Mouse (Mus musculus) embryonic fibroblast, embryonic 13.5 days (primary cell): ENCODE data around the gene Lama5. TPM values are rescaled to one million over a fixed set of nuclear protein-coding genes. Genes with fewer than 3 reads are reported as not detected.
A peak's percentile ranks its signal among the peaks of the same experiment; 100 is the strongest.

Experiments used
- H3K27ac ChIP-seq: 2 replicates; pipeline ENCODE4 v1.5.1; 2012; ENCODE audit warnings: low read length, control low read depth, inconsistent platforms; ENCODE audit not compliant: insufficient read depth
- H3K4me1 ChIP-seq: 2 replicates; pipeline ENCODE4 v1.6.1; 2011; ENCODE audit warnings: low read length; ENCODE audit not compliant: control insufficient read depth, insufficient read depth
- H3K4me3 ChIP-seq: 2 replicates; pipeline ENCODE4 v1.5.1; 2011; ENCODE audit warnings: mild to moderate bottlenecking, control low read depth, low read length; ENCODE audit not compliant: insufficient read depth
- CTCF ChIP-seq: IDR thresholded peaks from 2 replicates; pipeline ENCODE4 v1.5.1; 2011; ENCODE audit warnings: mild to moderate bottlenecking, control low read depth, low read length, moderate library complexity, borderline replicate concordance; ENCODE audit not compliant: insufficient read depth
- POLR2A ChIP-seq: IDR thresholded peaks from 2 replicates; pipeline ENCODE4 v1.6.1; 2011; ENCODE audit warnings: low read depth, mild to moderate bottlenecking, control low read depth, low read length, moderate library complexity
- polyA plus RNA-seq: library from polyadenylated mRNA; stranded (reverse); fragments of >200 nt; gene quantifications from 2 replicates; pipeline ENCODE4 v1.2.4, GENCODE M21; 2011; ENCODE audit warnings: low read depth; ENCODE audit not compliant: missing spikeins, insufficient read length

The Lama5 gene
- 31.0 and 51.1 TPM in 2 replicates for polyA plus RNA-seq

GRCm38 (mm10) chr2:180225762-180226378 lies at the start of gene Lama5:
TSS of gene Lama5 (minus strand) at chr2:180225859.
- TF ChIP-seq CTCF = no peak
- TF ChIP-seq POLR2A = peak; percentile 39
- Histone ChIP-seq H3K4me3 (peak within 1 kb of the TSS; percentile 62), H3K27ac (no peak within 1 kb of the TSS), H3K4me1 (peaks cover 5% of the 10 kb centered on the region; the same call in 1 of the 2 replicates)

- Histone ChIP-seq H3K27ac (no peak overlapping the region), H3K4me3 (no peak overlapping the region), H3K4me1 (no peaks in the 10 kb centered on the region)
- TF ChIP-seq POLR2A (no peak), CTCF (no peak)
These were observed 48.9 kb upstream of the Lama5 start for GRCm38 (mm10) chr2:180274523-180274922.

GRCm38 (mm10) chr2:180273394-180274244 lies 48.0 kb upstream of the Lama5 start, which contains the start of gene Cables2:
TSS of gene Cables2 (minus strand) at chr2:180273496.
- H3K27ac ChIP-seq = no peak within 1 kb of the TSS
- no peaks in the 10 kb centered on the region for H3K4me1 ChIP-seq
- peak within 1 kb of the TSS; percentile 49 for H3K4me3 ChIP-seq
- TF ChIP-seq CTCF (no peak), POLR2A (peak; percentile 37; the same call in 1 of the 2 replicates)

GRCm38 (mm10) chr2:180272884-180273321 lies 47.2 kb upstream of the Lama5 start:
- no peak for TF ChIP-seq POLR2A
- TF ChIP-seq CTCF = no peak
- H3K27ac ChIP-seq = no peak overlapping the region
- H3K4me3 ChIP-seq = peak overlapping the region; percentile 49
- H3K4me1 ChIP-seq = no peaks in the 10 kb centered on the region

- no peaks in the 10 kb centered on the region for H3K4me1 ChIP-seq
- no peak for TF ChIP-seq CTCF
- H3K4me3 ChIP-seq = no peak overlapping the region
- H3K27ac ChIP-seq = no peak overlapping the region
These were observed 46.2 kb upstream of the Lama5 start for GRCm38 (mm10) chr2:180271804-180272395.

- TF ChIP-seq POLR2A = no peak
- no peak for TF ChIP-seq CTCF
- Histone ChIP-seq H3K4me1 (no peaks in the 10 kb centered on the region), H3K27ac (no peak overlapping the region), H3K4me3 (no peak overlapping the region)
These were observed 45.0 kb upstream of the Lama5 start for GRCm38 (mm10) chr2:180270537-180271255.

GRCm38 (mm10) chr2:180269329-180269728 lies 43.7 kb upstream of the Lama5 start:
- H3K4me3 ChIP-seq = no peak overlapping the region
- H3K27ac ChIP-seq = no peak overlapping the region
- H3K4me1 ChIP-seq = no peaks in the 10 kb centered on the region
- TF ChIP-seq CTCF (no peak), POLR2A (no peak)

GRCm38 (mm10) chr2:180267955-180268354 lies 42.3 kb upstream of the Lama5 start:
- H3K4me1 ChIP-seq = no peaks in the 10 kb centered on the region
- no peak overlapping the region for H3K4me3 ChIP-seq
- no peak overlapping the region for H3K27ac ChIP-seq
- TF ChIP-seq POLR2A (no peak), CTCF (no peak)

GRCm38 (mm10) chr2:180262891-180263290 lies 37.2 kb upstream of the Lama5 start:
- peaks cover 4% of the 10 kb centered on the region; the same call in 1 of the 2 replicates for H3K4me1 ChIP-seq
- TF ChIP-seq POLR2A (no peak), CTCF (no peak)
- no peak overlapping the region for H3K27ac ChIP-seq
- no peak overlapping the region for H3K4me3 ChIP-seq

GRCm38 (mm10) chr2:180262441-180262840 lies 36.8 kb upstream of the Lama5 start:
- H3K4me1 ChIP-seq = peaks cover 4% of the 10 kb centered on the region; the same call in 1 of the 2 replicates
- no peak overlapping the region for H3K4me3 ChIP-seq
- no peak overlapping the region for H3K27ac ChIP-seq
- TF ChIP-seq CTCF = no peak
- TF ChIP-seq POLR2A = no peak
